Mouse (Mus musculus) G1E (cell line): Measurements from ENCODE around the gene Cltb.

ENCODE experiments used
- CTCF ChIP-seq: IDR thresholded peaks from 2 replicates; pipeline ENCODE4 v1.5.1; 2012; ENCODE audit warnings: low read depth, low read length, inconsistent platforms, mixed read lengths
- TAL1 ChIP-seq: conservative IDR thresholded peaks from 2 replicates; pipeline ENCODE4 v1.6.1; 2012; ENCODE audit warnings: low read depth, low read length, inconsistent platforms, mixed read lengths

GRCm38 (mm10) chr13:54608002-54608401 lies 3.1 kb downstream of the Cltb start:
- TF ChIP-seq CTCF (no peak), TAL1 (no peak)
